Mouse (Mus musculus) midbrain, embryonic 12.5 days (tissue): ENCODE measurements around the gene Ftl1. TPM values are rescaled to one million over a fixed set of nuclear protein-coding genes. Genes with fewer than 3 reads are reported as not detected.

Experiments
- microRNA-seq: library from miRNA; unstranded; fragments of <30 nt; microRNA quantifications from one replicate; pipeline ENCODE4, GENCODE M21; 2017
- polyA plus RNA-seq: library from polyadenylated mRNA; unstranded; fragments of >200 nt; fragmentation: Nextera tagmentation; extraction: Ambion mirVana; gene quantifications from 2 replicates; pipeline ENCODE4 v1.2.1, GENCODE M21; 2016

Ftl1 gene
- polyA plus RNA-seq, 1 experiment from 2014 or later = 6,077 TPM

Small RNA genes lying within 50 kb of the gene (microRNA-seq; reads per million reads assigned to microRNA genes)
- not detected for gene Gm22133

Other genes starting within 250 kb of the Ftl1 start
- 1.0 and 1.4 TPM in 2 replicates for gene Dkkl1, start 247.7 kb downstream of the Ftl1 start, polyA plus RNA-seq
- 237 and 248 TPM in 2 replicates for gene Tead2, start 244.1 kb downstream of the Ftl1 start, polyA plus RNA-seq
- gene Cd37, start 220.8 kb downstream of the Ftl1 start, polyA plus RNA-seq = 1.3 and 1.7 TPM in 2 replicates
- gene Slc6a16, start 218.8 kb downstream of the Ftl1 start, polyA plus RNA-seq = 0.14 TPM in 1 of 2 replicates, not detected in the other
- gene Slc6a21, start 182.4 kb downstream of the Ftl1 start, polyA plus RNA-seq = not detected in 2 replicates
- gene Trpm4, start 126.1 kb downstream of the Ftl1 start, polyA plus RNA-seq = 7.9 and 8.2 TPM in 2 replicates
- gene Hrc, start 124.6 kb downstream of the Ftl1 start, polyA plus RNA-seq = 0.24 TPM in 1 of 2 replicates, not detected in the other
- gene Ppfia3, start 92.9 kb downstream of the Ftl1 start, polyA plus RNA-seq = 15.0 and 15.4 TPM in 2 replicates
- gene Lin7b, start 89.3 kb downstream of the Ftl1 start, polyA plus RNA-seq = 2.6 and 2.9 TPM in 2 replicates
- gene Snrnp70, start 64.1 kb downstream of the Ftl1 start, polyA plus RNA-seq = 294 and 300 TPM in 2 replicates
- not detected in 2 replicates for gene Kcna7, start 54.2 kb downstream of the Ftl1 start, polyA plus RNA-seq
- 0.22 and 0.43 TPM in 2 replicates for gene Ntf5, start 46.2 kb downstream of the Ftl1 start, polyA plus RNA-seq
- gene Lhb, start 39.1 kb downstream of the Ftl1 start, polyA plus RNA-seq = not detected in 2 replicates
- 29.7 and 32.4 TPM in 2 replicates for gene Gys1, start 25.0 kb downstream of the Ftl1 start, polyA plus RNA-seq
- 140 and 153 TPM in 2 replicates for gene Ruvbl2, start 21.8 kb downstream of the Ftl1 start, polyA plus RNA-seq
- gene Bax, start 7.0 kb upstream of the Ftl1 start, polyA plus RNA-seq = 241 and 250 TPM in 2 replicates
- gene Tulp2, start 22.0 kb upstream of the Ftl1 start, polyA plus RNA-seq = 0.22 TPM in 2 replicates
- gene Gm45808, start 26.9 kb upstream of the Ftl1 start, polyA plus RNA-seq = not detected in 2 replicates
- 3.2 and 3.6 TPM in 2 replicates for gene Dhdh, start 28.9 kb upstream of the Ftl1 start, polyA plus RNA-seq
- 102 and 106 TPM in 2 replicates for gene Nucb1, start 50.5 kb upstream of the Ftl1 start, polyA plus RNA-seq
- 15.4 and 18.5 TPM in 2 replicates for gene Ppp1r15a, start 66.4 kb upstream of the Ftl1 start, polyA plus RNA-seq
- gene Plekha4, start 66.4 kb upstream of the Ftl1 start, polyA plus RNA-seq = 0.70 and 0.96 TPM in 2 replicates
- gene Hsd17b14, start 95.0 kb upstream of the Ftl1 start, polyA plus RNA-seq = 0.78 TPM in 1 of 2 replicates, not detected in the other
- 23.2 and 23.8 TPM in 2 replicates for gene Bcat2, start 110.3 kb upstream of the Ftl1 start, polyA plus RNA-seq
- gene Fgf21, start 155.6 kb upstream of the Ftl1 start, polyA plus RNA-seq = not detected in 2 replicates
- not detected in 2 replicates for gene Fut1, start 157.4 kb upstream of the Ftl1 start, polyA plus RNA-seq
- 0.18 and 0.31 TPM in 2 replicates for gene Izumo1, start 161.9 kb upstream of the Ftl1 start, polyA plus RNA-seq
- gene Rasip1, start 167.6 kb upstream of the Ftl1 start, polyA plus RNA-seq = 10.7 and 11.6 TPM in 2 replicates
- gene Mamstr, start 180.1 kb upstream of the Ftl1 start, polyA plus RNA-seq = 2.3 and 2.7 TPM in 2 replicates
- 0.10 and 0.33 TPM in 2 replicates for gene Fut2, start 206.5 kb upstream of the Ftl1 start, polyA plus RNA-seq
- 0.31 TPM in 1 of 2 replicates, not detected in the other for gene Ntn5, start 224.1 kb upstream of the Ftl1 start, polyA plus RNA-seq
- 0.79 and 0.80 TPM in 2 replicates for gene Sec1, start 234.5 kb upstream of the Ftl1 start, polyA plus RNA-seq
- 17.0 and 18.8 TPM in 2 replicates for gene Car11, start 240.0 kb upstream of the Ftl1 start, polyA plus RNA-seq
- 4.5 and 4.6 TPM in 2 replicates for gene Dbp, start 245.2 kb upstream of the Ftl1 start, polyA plus RNA-seq